Mouse (Mus musculus) bone marrow macrophage, adult 2 months (primary cell): ENCODE data around the gene Chadl. TPM values are rescaled to one million over a fixed set of nuclear protein-coding genes. Genes with fewer than 3 reads are reported as not detected.
"Not testable (repeated sequence)": the region's sequence is repeated elsewhere in the genome, so short reads cannot be mapped to it uniquely, and the experiment has no call there.

Experiments used
- H3K27ac ChIP-seq: 2 replicates; pipeline ENCODE4 v1.5.1; 2012; ENCODE audit warnings: low read depth, low read length; ENCODE audit not compliant: insufficient read depth
- H3K4me1 ChIP-seq: 2 replicates; pipeline ENCODE4 v1.6.1; 2012; ENCODE audit warnings: low read length; ENCODE audit not compliant: control insufficient read depth, insufficient read depth
- H3K4me3 ChIP-seq: 2 replicates; pipeline ENCODE4 v1.5.1; 2012; ENCODE audit warnings: mild to moderate bottlenecking, low read length, moderate library complexity; ENCODE audit not compliant: insufficient read depth
- CTCF ChIP-seq: IDR thresholded peaks from 2 replicates; pipeline ENCODE4 v1.5.1; 2012; ENCODE audit warnings: low read depth, mild to moderate bottlenecking, low read length, moderate library complexity
- POLR2A ChIP-seq: IDR thresholded peaks from 2 replicates; pipeline ENCODE4 v1.6.1; 2012; ENCODE audit warnings: mild to moderate bottlenecking, low read depth, low read length, borderline replicate concordance
- polyA plus RNA-seq: library from polyadenylated mRNA; stranded (reverse); fragments of >200 nt; gene quantifications from 2 replicates; pipeline ENCODE4 v1.2.4, GENCODE M21; 2012; ENCODE audit not compliant: missing spikeins, insufficient read depth, insufficient read length

Chadl gene
- 0.67 TPM in 1 of 2 replicates, not detected in the other for polyA plus RNA-seq

GRCm38 (mm10) chr15:81697175-81697574 is at the start of gene Chadl:
Gene Chadl, minus strand, starts transcription at chr15:81697287.
- TF ChIP-seq CTCF: no peak
- TF ChIP-seq POLR2A: no peak
- Histone ChIP-seq H3K4me1 (0 out of 2 replicates have a peak, but pooled peaks cover 4% of the 10 kb centered on the region), H3K27ac (no peak within 1 kb of the TSS), H3K4me3 (no peak within 1 kb of the TSS)

GRCm38 (mm10) chr15:81745601-81746114 is 48.6 kb upstream of the Chadl start:
- TF ChIP-seq CTCF (no peak), POLR2A (no peak)

GRCm38 (mm10) chr15:81744992-81745600 is 48.0 kb upstream of the Chadl start, which contains the start of the genes Zc3h7b and Rangap1:
Gene Zc3h7b, plus strand, starts transcription at chr15:81745057.
Gene Rangap1, minus strand, starts transcription at chr15:81745530.
- TF ChIP-seq POLR2A: no peak
- TF ChIP-seq CTCF: no peak
- H3K27ac ChIP-seq: no peak within 1 kb of the TSS

More at GRCm38 (mm10) chr15:81745601-81746114, 48.6 kb upstream of the Chadl start:
- H3K4me1 ChIP-seq: peaks cover 8% of the 10 kb centered on the region
- no peak overlapping the region for H3K27ac ChIP-seq
- peak overlapping the region; percentile 98 for H3K4me3 ChIP-seq

GRCm38 (mm10) chr15:81742368-81742767 is 45.3 kb upstream of the Chadl start:
- H3K27ac ChIP-seq, H3K4me1 ChIP-seq, H3K4me3 ChIP-seq: not testable (repeated sequence)

More at GRCm38 (mm10) chr15:81744992-81745600, 48.0 kb upstream of the Chadl start, which contains the start of the genes Zc3h7b and Rangap1:
- H3K4me3 ChIP-seq: peak within 1 kb of the TSS; percentile 98
- H3K4me1 ChIP-seq: peaks cover 8% of the 10 kb centered on the region

GRCm38 (mm10) chr15:81739924-81740323 is 42.8 kb upstream of the Chadl start:
- Histone ChIP-seq H3K4me3 (no peak overlapping the region), H3K4me1 (no peaks in the 10 kb centered on the region), H3K27ac (no peak overlapping the region)
- TF ChIP-seq POLR2A: no peak
- TF ChIP-seq CTCF: no peak

GRCm38 (mm10) chr15:81739296-81739695 is 42.2 kb upstream of the Chadl start:
- TF ChIP-seq CTCF (no peak), POLR2A (no peak)
- Histone ChIP-seq H3K27ac (no peak overlapping the region), H3K4me3 (no peak overlapping the region), H3K4me1 (no peaks in the 10 kb centered on the region)

GRCm38 (mm10) chr15:81735075-81735474 is 38.0 kb upstream of the Chadl start:
- Histone ChIP-seq H3K27ac (no peak overlapping the region), H3K4me3 (no peak overlapping the region), H3K4me1 (no peaks in the 10 kb centered on the region)
- TF ChIP-seq POLR2A (no peak), CTCF (no peak)

- Histone ChIP-seq H3K4me1 (peaks cover 6% of the 10 kb centered on the region), H3K27ac (peak overlapping the region; percentile 3), H3K4me3 (peak overlapping the region; percentile 93)
- TF ChIP-seq POLR2A (no peak), CTCF (no peak)
Observed at GRCm38 (mm10) chr15:81729792-81730635, 32.9 kb upstream of the Chadl start.

- TF ChIP-seq CTCF: no peak
- TF ChIP-seq POLR2A: no peak
- H3K4me3 ChIP-seq: peak overlapping the region; percentile 93
- peak overlapping the region; percentile 3 for H3K27ac ChIP-seq
- peaks cover 6% of the 10 kb centered on the region for H3K4me1 ChIP-seq
Observed at GRCm38 (mm10) chr15:81729241-81729791, 32.2 kb upstream of the Chadl start.

- no peak overlapping the region for H3K4me3 ChIP-seq
Observed at GRCm38 (mm10) chr15:81725965-81726364, 28.9 kb upstream of the Chadl start.

More at GRCm38 (mm10) chr15:81725965-81726364, 28.9 kb upstream of the Chadl start:
- no peak for TF ChIP-seq POLR2A
- TF ChIP-seq CTCF: no peak
- Histone ChIP-seq H3K27ac (no peak overlapping the region), H3K4me1 (peaks cover 6% of the 10 kb centered on the region)
